Mouse (Mus musculus) lung, embryonic 16.5 days (tissue): ENCODE results near the gene Fkbp14. TPM values are rescaled to one million over a fixed set of nuclear protein-coding genes. Genes with fewer than 3 reads are reported as not detected.

Experiments
- ATAC-seq: fragments of 200-750 bp; cut with Nextera tagmentation; 2 replicates; pipeline ENCODE4 v1.8.0; 2017; ENCODE audit warnings: low read depth, mild to moderate bottlenecking, moderate library complexity
- H3K27ac ChIP-seq: fragments of 300-500 bp; sonication (generic); 2 replicates; pipeline ENCODE4 v1.5.1; 2014; ENCODE audit warnings: mild to moderate bottlenecking, control low read depth, low read length
- H3K27me3 ChIP-seq: fragments of 300-500 bp; sonication (generic); 2 replicates; pipeline ENCODE4 v1.6.1; 2014; ENCODE audit warnings: low read depth, low read length, mixed read lengths; ENCODE audit not compliant: control insufficient read depth, insufficient read depth
- H3K36me3 ChIP-seq: fragments of 300-500 bp; sonication (generic); 2 replicates; pipeline ENCODE4 v1.6.1; 2014; ENCODE audit warnings: low read length; ENCODE audit not compliant: control insufficient read depth, insufficient read depth
- H3K4me1 ChIP-seq: fragments of 300-500 bp; sonication (generic); replicated peaks from 2 replicates; pipeline ENCODE4 v1.6.1; 2014; ENCODE audit warnings: low read length, mixed read lengths; ENCODE audit not compliant: control insufficient read depth, insufficient read depth
- H3K4me2 ChIP-seq: fragments of 300-500 bp; sonication (generic); 2 replicates; pipeline ENCODE4 v1.6.1; 2014; ENCODE audit warnings: low read depth, low read length, control low read depth
- H3K4me3 ChIP-seq: fragments of 300-500 bp; sonication (generic); 2 replicates; pipeline ENCODE4 v1.5.1; 2014; ENCODE audit warnings: mild to moderate bottlenecking, low read length, control low read depth
- H3K9ac ChIP-seq: fragments of 300-500 bp; sonication (generic); 2 replicates; pipeline ENCODE4 v1.6.1; 2014; ENCODE audit warnings: low read length, control low read depth
- H3K9me3 ChIP-seq: fragments of 300-500 bp; sonication (generic); 2 replicates; pipeline ENCODE4 v1.6.1; 2016; ENCODE audit warnings: low read length; ENCODE audit not compliant: control insufficient read depth
- WGBS: fragments of 180-500 bp; shearing (Covaris S2); extraction: QIAGEN DNeasy Blood & Tissue Kit; methylation state at CpG from one replicate; pipeline ENCODE4 v1.1.7; 2014; 5-methylcytosine and 5-hydroxymethylcytosine counted together
- polyA plus RNA-seq: library from polyadenylated mRNA; unstranded; fragments of >200 nt; fragmentation: Nextera tagmentation; extraction: Ambion mirVana; gene quantifications from 2 replicates; pipeline ENCODE4 v1.2.1, GENCODE M21; 2015

Fkbp14 gene
- polyA plus RNA-seq = 25.0 and 25.4 TPM in 2 replicates

GRCm38 (mm10) chr6:54597208-54597607 lies at the start of gene Fkbp14:
TSS of gene Fkbp14 (minus strand) at chr6:54597308.
- 60% methylated on average over 4 of the region's 4 CpGs for WGBS
- Histone ChIP-seq H3K36me3 (no peaks in the 10 kb centered on the region), H3K4me1 (peaks cover 10% of the 10 kb centered on the region), H3K9me3 (no peaks in the 10 kb centered on the region), H3K27me3 (no peaks in the 10 kb centered on the region), H3K4me2 (peak within 1 kb of the TSS; percentile 85), H3K9ac (0 out of 2 replicates have a peak within 1 kb of the TSS, but pooled peaks have one; percentile 22), H3K4me3 (peak within 1 kb of the TSS; percentile 83), H3K27ac (no peak within 1 kb of the TSS)
- no peak for ATAC-seq

GRCm38 (mm10) chr6:54643181-54643580 lies 46.1 kb upstream of the Fkbp14 start:
- Histone ChIP-seq H3K36me3 (no peaks in the 10 kb centered on the region; the same call in 1 of the 2 replicates), H3K4me1 (no peaks in the 10 kb centered on the region), H3K27me3 (no peaks in the 10 kb centered on the region), H3K4me2 (no peak overlapping the region), H3K4me3 (no peak overlapping the region), H3K9me3 (no peaks in the 10 kb centered on the region), H3K27ac (no peak overlapping the region), H3K9ac (no peak overlapping the region)
- ATAC-seq = no peak
- WGBS = 70% methylated on average over 4 of the region's 4 CpGs

DNA sequence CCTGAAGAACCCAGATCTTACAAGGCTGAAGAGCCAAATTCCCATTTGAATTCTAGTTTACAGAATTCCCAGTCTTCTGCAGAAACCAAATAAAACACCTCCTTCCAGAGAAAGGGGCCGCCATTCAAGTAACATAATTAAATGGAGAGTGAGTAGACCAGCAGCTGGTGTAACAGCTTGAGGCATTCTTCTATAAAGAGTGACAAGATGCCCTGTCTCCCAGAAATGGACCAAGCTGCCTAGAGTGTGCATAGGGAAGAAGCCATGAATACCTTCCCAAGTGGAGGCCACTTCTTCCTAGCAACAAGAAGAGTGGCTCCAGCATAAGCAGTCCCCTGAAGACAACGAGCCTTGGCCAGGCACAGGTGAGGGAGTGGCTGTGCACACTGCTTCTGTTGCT lies 44.8 kb upstream of the Fkbp14 start:
- no peak overlapping the region for H3K4me3 ChIP-seq
- H3K9me3 ChIP-seq = no peaks in the 10 kb centered on the region
- H3K36me3 ChIP-seq = no peaks in the 10 kb centered on the region; the same call in 1 of the 2 replicates
- H3K27ac ChIP-seq = no peak overlapping the region
- no peak overlapping the region for H3K4me2 ChIP-seq
- no peak for ATAC-seq
- WGBS = 73% methylated on average over 2 of the region's 2 CpGs
- no peaks in the 10 kb centered on the region for H3K4me1 ChIP-seq
- no peaks in the 10 kb centered on the region for H3K27me3 ChIP-seq
- no peak overlapping the region for H3K9ac ChIP-seq

GRCm38 (mm10) chr6:54639877-54640276 lies 42.8 kb upstream of the Fkbp14 start:
- H3K4me1 ChIP-seq = no peaks in the 10 kb centered on the region
- no peak for ATAC-seq
- no peaks in the 10 kb centered on the region for H3K9me3 ChIP-seq
- no peaks in the 10 kb centered on the region; the same call in 1 of the 2 replicates for H3K36me3 ChIP-seq
- H3K9ac ChIP-seq = no peak overlapping the region
- no peaks in the 10 kb centered on the region for H3K27me3 ChIP-seq
- H3K4me2 ChIP-seq = no peak overlapping the region
- H3K4me3 ChIP-seq = no peak overlapping the region
- 90% methylated on average over 3 of the region's 3 CpGs for WGBS
- no peak overlapping the region for H3K27ac ChIP-seq

- Histone ChIP-seq H3K27me3 (no peaks in the 10 kb centered on the region), H3K4me3 (no peak overlapping the region), H3K9me3 (no peaks in the 10 kb centered on the region), H3K27ac (no peak overlapping the region), H3K36me3 (0 out of 2 replicates have a peak, but pooled peaks cover 2% of the 10 kb centered on the region), H3K4me1 (no peaks in the 10 kb centered on the region), H3K9ac (no peak overlapping the region), H3K4me2 (no peak overlapping the region)
- no peak for ATAC-seq
- WGBS = 39% methylated on average over 3 of the region's 3 CpGs
Observed at GRCm38 (mm10) chr6:54631462-54631861, 34.4 kb upstream of the Fkbp14 start.

DNA sequence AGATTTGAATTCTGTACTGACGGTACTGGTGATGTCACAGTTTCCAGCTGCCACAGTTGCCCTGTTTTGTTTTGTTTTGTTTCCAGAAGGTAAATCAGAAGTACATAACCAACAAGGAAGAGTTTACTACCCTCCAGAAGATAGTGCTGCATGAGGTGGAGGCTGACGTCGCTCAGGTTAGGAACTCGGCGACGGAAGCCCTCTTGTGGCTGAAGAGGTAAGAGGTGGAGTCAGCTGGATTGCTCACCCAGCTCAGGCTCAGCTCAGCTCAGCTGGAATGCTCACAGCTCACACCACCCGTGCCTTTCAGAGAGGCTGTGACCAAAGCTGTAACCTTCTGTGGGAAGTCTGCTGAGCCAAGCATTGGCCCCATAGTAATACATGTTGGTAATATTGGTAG lies 32.6 kb upstream of the Fkbp14 start:
- no peaks in the 10 kb centered on the region for H3K4me1 ChIP-seq
- H3K36me3 ChIP-seq = peaks cover 8% of the 10 kb centered on the region
- no peaks in the 10 kb centered on the region for H3K9me3 ChIP-seq
- 0 out of 2 replicates have a peak, but pooled peaks have one; percentile 51 for ATAC-seq
- H3K4me3 ChIP-seq = no peak overlapping the region
- H3K27me3 ChIP-seq = no peaks in the 10 kb centered on the region
- no peak overlapping the region for H3K4me2 ChIP-seq
- H3K9ac ChIP-seq = no peak overlapping the region
- 31% methylated on average over 7 of the region's 7 CpGs for WGBS
- no peak overlapping the region for H3K27ac ChIP-seq

GRCm38 (mm10) chr6:54628381-54628780 lies 31.3 kb upstream of the Fkbp14 start:
- WGBS = 82% methylated on average over 3 of the region's 3 CpGs
- ATAC-seq = no peak

DNA sequence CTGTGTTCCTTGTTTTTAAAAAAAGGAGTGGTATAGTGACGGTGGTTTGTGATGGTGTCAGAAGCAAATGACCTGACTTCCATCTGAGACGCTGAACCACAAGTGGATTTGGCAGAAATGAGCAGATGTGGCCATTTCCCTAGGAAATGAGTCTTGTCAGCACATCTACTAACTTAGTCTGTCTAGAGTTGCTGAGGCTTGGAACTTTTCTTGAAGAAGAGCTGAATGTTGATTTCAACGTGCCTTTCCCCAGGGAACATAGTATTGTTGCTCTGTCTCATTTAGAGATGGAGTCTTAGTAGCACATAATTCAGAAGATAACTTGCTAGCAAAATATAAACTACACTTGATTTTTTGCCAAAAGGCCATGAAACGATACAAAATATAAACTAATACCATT lies 23.2 kb upstream of the Fkbp14 start:
- peaks cover 9% of the 10 kb centered on the region for H3K36me3 ChIP-seq
- no peaks in the 10 kb centered on the region for H3K4me1 ChIP-seq

More at GRCm38 (mm10) chr6:54628381-54628780, 31.3 kb upstream of the Fkbp14 start:
- H3K27ac ChIP-seq = no peak overlapping the region
- H3K4me1 ChIP-seq = no peaks in the 10 kb centered on the region
- no peak overlapping the region for H3K4me3 ChIP-seq
- no peak overlapping the region for H3K4me2 ChIP-seq
- H3K9ac ChIP-seq = no peak overlapping the region
- no peaks in the 10 kb centered on the region for H3K9me3 ChIP-seq
- peaks cover 11% of the 10 kb centered on the region for H3K36me3 ChIP-seq
- H3K27me3 ChIP-seq = no peaks in the 10 kb centered on the region

GRCm38 (mm10) chr6:54619530-54619929 lies 22.4 kb upstream of the Fkbp14 start:
- 74% methylated on average over 7 of the region's 7 CpGs for WGBS
- Histone ChIP-seq H3K9ac (no peak overlapping the region), H3K36me3 (0 out of 2 replicates have a peak, but pooled peaks cover 5% of the 10 kb centered on the region), H3K4me3 (no peak overlapping the region), H3K4me2 (no peak overlapping the region), H3K4me1 (no peaks in the 10 kb centered on the region), H3K9me3 (no peaks in the 10 kb centered on the region), H3K27me3 (no peaks in the 10 kb centered on the region), H3K27ac (peak overlapping the region; percentile 20; the same call in 1 of the 2 replicates)
- ATAC-seq = no peak

More for the DNA sequence above, 23.2 kb upstream of the Fkbp14 start:
- Histone ChIP-seq H3K27me3 (no peaks in the 10 kb centered on the region), H3K9me3 (no peaks in the 10 kb centered on the region), H3K27ac (peak overlapping the region; percentile 5; the same call in 1 of the 2 replicates), H3K4me2 (no peak overlapping the region), H3K4me3 (no peak overlapping the region), H3K9ac (no peak overlapping the region)
- ATAC-seq = peak; percentile 54
- 53% methylated on average over 4 of the region's 4 CpGs for WGBS
